In the genomic region with DNA sequence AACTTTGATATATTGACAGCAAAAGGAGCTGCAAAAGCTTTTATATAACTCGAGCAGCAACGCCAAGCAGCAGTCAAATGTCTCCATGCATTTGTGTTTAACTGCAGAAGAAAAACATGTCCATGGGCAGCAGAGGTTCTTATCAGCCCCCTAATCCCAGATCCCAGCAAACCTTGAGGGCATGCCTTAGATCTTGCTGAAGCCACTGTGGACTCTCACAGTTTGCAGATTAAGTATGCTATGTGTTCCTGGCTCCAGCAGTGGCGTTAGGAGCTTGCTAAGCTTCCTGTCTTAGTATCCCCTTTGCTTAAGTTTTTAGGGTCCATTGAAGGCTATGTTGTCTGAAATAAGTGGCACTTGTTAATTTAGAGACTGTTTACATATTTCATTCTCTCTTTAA, we compare ENCODE assay signal across 12 mouse cellular contexts. TPM values are rescaled to one million over a fixed set of nuclear protein-coding genes. Genes with fewer than 3 reads are reported as not detected.
DNase-seq lines count a peak whose midpoint lies in the region; ATAC-seq and TF ChIP-seq lines count a peak whose summit lies in the region.
"Had no signal": no experiment of that assay in that cellular context is flagged by ENCODE, and none has a peak within 500 bp of the region (broad histone marks: within the 10 kb centered on the region; RNA-seq: fewer than 3 reads in every experiment).

No protein-coding gene starts in this region.

- no peaks in the 10 kb centered on the region for H3K27me3 ChIP-seq in embryonic facial prominence, embryonic 13.5 days
- H3K27me3 ChIP-seq in intestine, embryonic 15.5 days (replicated peaks): 0 out of 2 replicates have a peak, but pooled peaks cover 12% of the 10 kb centered on the region
- peaks cover 11% of the 10 kb centered on the region; the same call in 1 of the 2 replicates for H3K27me3 ChIP-seq in midbrain, postnatal 0 days (ENCODE audit: insufficient read depth, low read length)

- peaks cover 58% of the 10 kb centered on the region for H3K4me1 ChIP-seq in embryonic facial prominence, embryonic 13.5 days
- peaks cover 7% of the 10 kb centered on the region; the same call in 1 of the 2 replicates for H3K4me1 ChIP-seq in intestine, embryonic 15.5 days (replicated peaks)
- no peaks in the 10 kb centered on the region for H3K4me1 ChIP-seq in midbrain, postnatal 0 days (ENCODE audit: insufficient read depth, low read length)

- no peak for ATAC-seq in embryonic facial prominence, embryonic 13.5 days (ENCODE audit: insufficient number of reproducible peaks, insufficient read depth, low FRiP score, low TSS enrichment, low read depth)
- no peak for ATAC-seq in intestine, embryonic 15.5 days
- ATAC-seq in midbrain, postnatal 0 days (ENCODE audit: low FRiP score): no peak
- ATAC-seq in megakaryocyte-erythroid progenitor cell, adult 5-6 weeks (replicated peaks; ENCODE audit: low FRiP score, low TSS enrichment, poor library complexity, severe bottlenecking): no peak
- ATAC-seq: lung, postnatal 0 days had no signal

- no peaks in the 10 kb centered on the region for H3K36me3 ChIP-seq in embryonic facial prominence, embryonic 13.5 days
- no peaks in the 10 kb centered on the region for H3K36me3 ChIP-seq in intestine, embryonic 15.5 days
- H3K36me3 ChIP-seq in midbrain, postnatal 0 days (ENCODE audit: insufficient read depth, low read length): no peaks in the 10 kb centered on the region

- peak overlapping the region; percentile 58; the same call in 1 of the 2 replicates for H3K9ac ChIP-seq in embryonic facial prominence, embryonic 13.5 days
- no peak overlapping the region for H3K9ac ChIP-seq in intestine, embryonic 15.5 days
- no peak overlapping the region for H3K9ac ChIP-seq in midbrain, postnatal 0 days (replicated peaks; ENCODE audit: low read length, poor library complexity, severe bottlenecking)

- peak overlapping the region; percentile 3; the same call in 1 of the 2 replicates for H3K4me3 ChIP-seq in layer of hippocampus, adult 2 months
- H3K4me3 ChIP-seq in embryonic facial prominence, embryonic 13.5 days: peak overlapping the region; percentile 95
- H3K4me3 ChIP-seq in intestine, embryonic 15.5 days (replicated peaks): no peak overlapping the region
- no peak overlapping the region for H3K4me3 ChIP-seq in midbrain, postnatal 0 days (ENCODE audit: low read depth, low read length)

- H3K27ac ChIP-seq in layer of hippocampus, adult 2 months: peak overlapping the region; percentile 19; the same call in 1 of the 2 replicates
- H3K27ac ChIP-seq in embryonic facial prominence, embryonic 13.5 days: no peak overlapping the region
- H3K27ac ChIP-seq in intestine, embryonic 15.5 days: no peak overlapping the region
- H3K27ac ChIP-seq in midbrain, postnatal 0 days (ENCODE audit: low read depth, low read length): no peak overlapping the region

- DNase-seq in layer of hippocampus, adult 2 months (ENCODE audit: low spot score in 2 of 2): no peak
- DNase-seq in layer of hippocampus, adult 9-10 months (ENCODE audit: low spot score): no peak
- DNase-seq in midbrain, postnatal 0 days (ENCODE audit: low spot score): no peak
- no peak for DNase-seq in frontal cortex, postnatal 25 days (ENCODE audit: low spot score in 2 of 2)
- no peak for DNase-seq in spleen, adult 18-20 months
- DNase-seq: gastrocnemius, postnatal 14 days; heart, postnatal 4 days; kidney, postnatal 14 days had no signal

- no peak for TF ChIP-seq CTCF in layer of hippocampus, adult 2 months (conservative IDR thresholded peaks at IDR 0.05)
- no peak for TF ChIP-seq CTCF in midbrain, postnatal 0 days (IDR thresholded peaks at IDR 0.05)

- WGBS in embryonic facial prominence, embryonic 13.5 days: 19% methylated on average over 3 of the region's 3 CpGs
- WGBS in intestine, embryonic 15.5 days: 42% methylated on average over 3 of the region's 3 CpGs
- WGBS in midbrain, postnatal 0 days: 33% methylated on average over 3 of the region's 3 CpGs

- H3K4me2 ChIP-seq in embryonic facial prominence, embryonic 13.5 days: peak overlapping the region; percentile 62
- peak overlapping the region; percentile 14; the same call in 1 of the 2 replicates for H3K4me2 ChIP-seq in intestine, embryonic 15.5 days (replicated peaks)
- peak overlapping the region; percentile 26 for H3K4me2 ChIP-seq in midbrain, postnatal 0 days (ENCODE audit: low read depth, low read length, poor library complexity, severe bottlenecking)

- H3K9me3 ChIP-seq in embryonic facial prominence, embryonic 13.5 days: no peaks in the 10 kb centered on the region
- H3K9me3 ChIP-seq in intestine, embryonic 15.5 days: no peaks in the 10 kb centered on the region
- H3K9me3 ChIP-seq in midbrain, postnatal 0 days (ENCODE audit: low read length): no peaks in the 10 kb centered on the region

RNA-seq across cellular contexts. Expression of a gene that starts 4.4 kb away (rescaled TPM):
- 10 to 100 TPM in 1 of 2 experiments, 1 to 10 TPM in 1; 9.6 to 10.1 TPM for total RNA-seq in layer of hippocampus, adult 2 months (2021)
- polyA plus RNA-seq in embryonic facial prominence, embryonic 13.5 days (2015; fragmentation: Nextera tagmentation; extraction: Ambion mirVana): 32.8 and 38.3 TPM in 2 replicates
- 13.4 and 14.0 TPM in 2 replicates for polyA plus RNA-seq in intestine, embryonic 15.5 days (2015; fragmentation: Nextera tagmentation; extraction: Ambion mirVana)
- 9.2 and 10.3 TPM in 2 replicates for total RNA-seq in midbrain, postnatal 0 days (2014; rRNA removed)
- polyA plus RNA-seq in midbrain, postnatal 0 days (2015; fragmentation: Nextera tagmentation; extraction: Ambion mirVana): 3.2 and 3.9 TPM in 2 replicates
- total RNA-seq in megakaryocyte-erythroid progenitor cell, adult 5-6 weeks (2014; fragmentation: Nextera tagmentation): not detected in 2 replicates
- not detected in 2 replicates for total RNA-seq in megakaryocyte-erythroid progenitor cell, adult 5-6 weeks (2017)

Comparison
In these comparisons a context has a peak if more than half of its experiments do, and no peak if none do; other contexts are left out.
1. H3K4me3 ChIP-seq: peak in layer of hippocampus, adult 2 months (single experiment) and embryonic facial prominence, embryonic 13.5 days (single experiment); none in intestine, embryonic 15.5 days (single experiment) and midbrain, postnatal 0 days (single experiment).
2. RNA of a gene that starts 4.4 kb away (total RNA-seq): 9.6 to 10.1 TPM in layer of hippocampus, adult 2 months and 9.2 to 10.3 TPM in midbrain, postnatal 0 days; not detected in megakaryocyte-erythroid progenitor cell, adult 5-6 weeks; every median in the first group is over 10 times any median in the second.
3. Peak in every context shown above with its lines, with median percentiles within 50 percentile points of each other: H3K4me2 ChIP-seq.